Comparison of ENCODE assay signal across 8 mouse cellular contexts in the genomic region with DNA sequence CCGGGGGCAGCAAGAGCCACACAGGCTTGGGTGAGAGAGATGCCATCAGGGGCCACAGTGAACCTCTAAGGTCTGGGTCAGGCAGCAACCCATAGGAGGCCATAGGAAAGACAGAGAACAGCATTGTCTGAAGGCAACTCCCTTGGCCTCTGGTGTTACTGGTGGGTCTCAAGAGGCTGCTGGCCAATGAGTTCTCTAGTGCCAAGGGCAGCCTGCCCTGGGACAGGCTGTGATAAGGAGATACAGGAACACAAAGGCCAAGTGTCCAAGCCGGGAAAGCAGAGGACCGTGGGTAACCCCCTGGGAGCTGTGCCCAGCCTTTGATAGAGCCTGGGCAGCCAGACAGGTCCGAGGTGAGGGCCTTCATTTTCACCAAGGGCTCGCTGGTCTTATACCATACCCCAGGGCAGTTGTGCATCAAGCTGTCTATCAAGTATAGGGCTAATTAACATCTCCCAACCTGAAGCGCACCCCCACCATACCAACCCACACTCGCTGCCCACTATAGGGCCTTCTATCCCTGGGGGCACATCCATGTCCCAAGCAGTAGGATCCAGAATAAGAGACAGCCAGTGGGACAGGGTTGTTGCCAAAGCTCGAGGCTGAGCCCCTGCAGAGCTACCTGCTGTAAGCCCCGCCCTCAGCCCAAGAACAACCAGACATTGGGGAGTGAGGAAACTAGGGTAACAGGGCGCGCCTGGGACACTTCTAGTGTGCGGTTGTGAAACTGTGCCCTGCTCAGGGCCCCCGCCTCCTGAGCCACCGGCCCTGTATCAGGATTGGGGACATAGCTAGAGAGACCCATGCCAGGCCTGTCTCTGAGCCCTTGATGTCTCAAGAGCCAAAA. TPM values are rescaled to one million over a fixed set of nuclear protein-coding genes. Genes with fewer than 3 reads are reported as not detected.
A peak's percentile ranks its signal among the peaks of the same experiment; 100 is the strongest.
DNase-seq lines count a peak whose midpoint lies in the region; ATAC-seq lines count a peak whose summit lies in the region.

No protein-coding gene starts in this region.

- H3K4me2 ChIP-seq in forebrain, embryonic 14.5 days (ENCODE audit: low read length) = peak overlapping the region; percentile 95
- peak overlapping the region; percentile 97; the same call in 1 of the 2 replicates for H3K4me2 ChIP-seq in limb, embryonic 11.5 days (ENCODE audit: low read depth, severe bottlenecking)
- peak overlapping the region; percentile 90 for H3K4me2 ChIP-seq in midbrain, embryonic 15.5 days

- H3K4me1 ChIP-seq in forebrain, embryonic 14.5 days (ENCODE audit: control insufficient read depth, insufficient read depth, low read length) = peaks cover 27% of the 10 kb centered on the region
- peaks cover 27% of the 10 kb centered on the region for H3K4me1 ChIP-seq in limb, embryonic 11.5 days (ENCODE audit: control insufficient read depth, insufficient read depth, low read length)
- H3K4me1 ChIP-seq in midbrain, embryonic 15.5 days = peaks cover 42% of the 10 kb centered on the region

- peak overlapping the region; percentile 86 for H3K4me3 ChIP-seq in forebrain, embryonic 14.5 days (ENCODE audit: low read depth, low read length)
- H3K4me3 ChIP-seq in limb, embryonic 11.5 days (ENCODE audit: low read depth, low read length) = peak overlapping the region; percentile 97; the same call in 1 of the 2 replicates
- peak overlapping the region; percentile 56 for H3K4me3 ChIP-seq in midbrain, embryonic 15.5 days

- WGBS in forebrain, embryonic 14.5 days = 77% methylated on average over 14 of the region's 14 CpGs
- 88% methylated on average over 14 of the region's 14 CpGs for WGBS in limb, embryonic 11.5 days
- 76% methylated on average over 14 of the region's 14 CpGs for WGBS in midbrain, embryonic 15.5 days

- intact Hi-C loops in left cerebral cortex, postnatal 25 days (cut with DNase I) = no loop called here

- H3K27ac ChIP-seq in forebrain, embryonic 14.5 days (ENCODE audit: low read depth, low read length) = no peak overlapping the region
- H3K27ac ChIP-seq in limb, embryonic 11.5 days (replicated peaks; ENCODE audit: low read depth, low read length) = no peak overlapping the region
- H3K27ac ChIP-seq in midbrain, embryonic 15.5 days = no peak overlapping the region

- no peaks in the 10 kb centered on the region for H3K9me3 ChIP-seq in forebrain, embryonic 14.5 days (replicated peaks; ENCODE audit: control insufficient read depth, low read length)
- H3K9me3 ChIP-seq in limb, embryonic 11.5 days (ENCODE audit: control insufficient read depth, low read length) = no peaks in the 10 kb centered on the region
- H3K9me3 ChIP-seq in midbrain, embryonic 15.5 days = no peaks in the 10 kb centered on the region

- peak overlapping the region; percentile 43; the same call in 1 of the 2 replicates for H3K9ac ChIP-seq in forebrain, embryonic 14.5 days (ENCODE audit: low read length)
- no peak overlapping the region for H3K9ac ChIP-seq in limb, embryonic 11.5 days (ENCODE audit: low read length)
- peak overlapping the region; percentile 76 for H3K9ac ChIP-seq in midbrain, embryonic 15.5 days

- peaks cover 65% of the 10 kb centered on the region for H3K36me3 ChIP-seq in forebrain, embryonic 14.5 days (ENCODE audit: control insufficient read depth, insufficient read depth, low read length)
- H3K36me3 ChIP-seq in limb, embryonic 11.5 days (ENCODE audit: control insufficient read depth, insufficient read depth, low read length) = peaks cover 47% of the 10 kb centered on the region
- H3K36me3 ChIP-seq in midbrain, embryonic 15.5 days (replicated peaks) = peaks cover 46% of the 10 kb centered on the region

- no peak for ATAC-seq in forebrain, embryonic 14.5 days
- ATAC-seq in limb, embryonic 11.5 days (ENCODE audit: insufficient number of reproducible peaks, low FRiP score, low TSS enrichment, low read depth) = no peak
- no peak for ATAC-seq in midbrain, embryonic 15.5 days (replicated peaks)

- DNase-seq in layer of hippocampus, adult 9-11 months = peak; percentile 67
- no peak for DNase-seq in layer of hippocampus, adult 8-10 months (ENCODE audit: low spot score in 2 of 2)
- no peak for DNase-seq in forebrain, embryonic 14.5 days (ENCODE audit: low spot score)
- no peak for DNase-seq in limb, embryonic 11.5 days (ENCODE audit: low spot score)
- no peak for DNase-seq in left cerebral cortex, postnatal 25 days (ENCODE audit: low spot score in 2 of 2)
- no peak for DNase-seq in yolk sac, embryonic 10.5 days (ENCODE audit: low spot score)
- DNase-seq in retina, postnatal 1 day = no peak

- H3K27me3 ChIP-seq in forebrain, embryonic 14.5 days (replicated peaks; ENCODE audit: control insufficient read depth, insufficient read depth, low read length) = no peaks in the 10 kb centered on the region
- H3K27me3 ChIP-seq in limb, embryonic 11.5 days (ENCODE audit: control insufficient read depth, insufficient read depth, low read length) = no peaks in the 10 kb centered on the region
- no peaks in the 10 kb centered on the region for H3K27me3 ChIP-seq in midbrain, embryonic 15.5 days (replicated peaks)

RNA-seq across cellular contexts. Expression of a gene that starts 3.0 kb away (rescaled TPM):
- total RNA-seq in layer of hippocampus, adult 8-10 months (2022) = 100 to 1,000 TPM; 187 to 227 (median 208) TPM
- polyA plus RNA-seq in forebrain, embryonic 14.5 days (2014; fragmentation: Nextera tagmentation; extraction: Ambion mirVana) = 84.2 and 102 TPM in 2 replicates
- 87.3 and 91.8 TPM in 2 replicates for polyA plus RNA-seq in limb, embryonic 11.5 days (2014; fragmentation: Nextera tagmentation; extraction: Ambion mirVana)
- 102 and 107 TPM in 2 replicates for polyA plus RNA-seq in midbrain, embryonic 15.5 days (2015; fragmentation: Nextera tagmentation; extraction: Ambion mirVana)
- 100 to 1,000 TPM; 168 to 171 TPM for total RNA-seq in left cerebral cortex, postnatal 25 days (2021)

RNA-seq across cellular contexts. Expression of a gene that starts 25.1 kb away (rescaled TPM):
- total RNA-seq in layer of hippocampus, adult 8-10 months (2022) = 10 to 100 TPM; 48.3 to 53.3 (median 49.9) TPM
- polyA plus RNA-seq in forebrain, embryonic 14.5 days (2014; fragmentation: Nextera tagmentation; extraction: Ambion mirVana) = 53.5 and 58.6 TPM in 2 replicates
- polyA plus RNA-seq in limb, embryonic 11.5 days (2014; fragmentation: Nextera tagmentation; extraction: Ambion mirVana) = 87.4 and 95.9 TPM in 2 replicates
- polyA plus RNA-seq in midbrain, embryonic 15.5 days (2015; fragmentation: Nextera tagmentation; extraction: Ambion mirVana) = 48.2 and 48.5 TPM in 2 replicates
- 10 to 100 TPM; 40.0 to 42.8 TPM for total RNA-seq in left cerebral cortex, postnatal 25 days (2021)

RNA-seq across cellular contexts. Expression of a gene that starts 37.2 kb away (rescaled TPM):
- total RNA-seq in layer of hippocampus, adult 8-10 months (2022) = 100 to 1,000 TPM; 141 to 151 (median 144) TPM
- 348 and 350 TPM in 2 replicates for polyA plus RNA-seq in forebrain, embryonic 14.5 days (2014; fragmentation: Nextera tagmentation; extraction: Ambion mirVana)
- polyA plus RNA-seq in limb, embryonic 11.5 days (2014; fragmentation: Nextera tagmentation; extraction: Ambion mirVana) = 266 and 275 TPM in 2 replicates
- polyA plus RNA-seq in midbrain, embryonic 15.5 days (2015; fragmentation: Nextera tagmentation; extraction: Ambion mirVana) = 296 and 300 TPM in 2 replicates
- total RNA-seq in left cerebral cortex, postnatal 25 days (2021) = 100 to 1,000 TPM; 139 to 143 TPM

RNA-seq across cellular contexts. Expression of a gene that starts 37.3 kb away (rescaled TPM):
- total RNA-seq in layer of hippocampus, adult 8-10 months (2022) = 10 to 100 TPM; 55.7 to 63.5 (median 61.8) TPM
- 39.4 and 64.8 TPM in 2 replicates for polyA plus RNA-seq in forebrain, embryonic 14.5 days (2014; fragmentation: Nextera tagmentation; extraction: Ambion mirVana)
- 23.7 and 29.5 TPM in 2 replicates for polyA plus RNA-seq in limb, embryonic 11.5 days (2014; fragmentation: Nextera tagmentation; extraction: Ambion mirVana)
- 137 and 138 TPM in 2 replicates for polyA plus RNA-seq in midbrain, embryonic 15.5 days (2015; fragmentation: Nextera tagmentation; extraction: Ambion mirVana)
- total RNA-seq in left cerebral cortex, postnatal 25 days (2021) = 10 to 100 TPM; 62.9 to 63.3 TPM

RNA-seq across cellular contexts. Expression of a gene that starts 58.7 kb away (rescaled TPM):
- 10 to 100 TPM; 16.7 to 32.0 (median 24.2) TPM for total RNA-seq in layer of hippocampus, adult 8-10 months (2022)
- 3.8 and 3.9 TPM in 2 replicates for polyA plus RNA-seq in forebrain, embryonic 14.5 days (2014; fragmentation: Nextera tagmentation; extraction: Ambion mirVana)
- 11.2 and 13.4 TPM in 2 replicates for polyA plus RNA-seq in limb, embryonic 11.5 days (2014; fragmentation: Nextera tagmentation; extraction: Ambion mirVana)
- 1.7 and 2.9 TPM in 2 replicates for polyA plus RNA-seq in midbrain, embryonic 15.5 days (2015; fragmentation: Nextera tagmentation; extraction: Ambion mirVana)
- total RNA-seq in left cerebral cortex, postnatal 25 days (2021) = 10 to 100 TPM; 29.3 to 33.1 TPM
